Mouse (Mus musculus) limb, embryonic 11.5 days (tissue): ENCODE measurements at regions not wholly inside any gene's neighbourhood (a gene's known extent, or its start where the extent isn't known, plus 50 kb on each side); places are given as distances from the start of the nearest gene placed in this dataset.
A peak's percentile ranks its signal among the peaks of the same experiment; 100 is the strongest.

Experiments
- ATAC-seq: fragments of 200-750 bp; cut with Nextera tagmentation; 2 replicates; pipeline ENCODE4 v1.8.0; 2017; ENCODE audit warnings: low read depth; ENCODE audit not compliant: insufficient number of reproducible peaks, low FRiP score, low TSS enrichment
- DNase-seq: peaks from one replicate; pipeline ENCODE4 v3.0.0-alpha.2; 2015; ENCODE audit warnings: low spot score
- H3K27ac ChIP-seq: fragments of 300-500 bp; sonication (generic); replicated peaks from 2 replicates; pipeline ENCODE4 v1.5.1; 2014; ENCODE audit warnings: low read depth, mild to moderate bottlenecking, low read length
- H3K27me3 ChIP-seq: fragments of 300-500 bp; sonication (generic); 2 replicates; pipeline ENCODE4 v1.6.1; 2014; ENCODE audit warnings: mild to moderate bottlenecking, low read length, mixed read lengths; ENCODE audit not compliant: control insufficient read depth, insufficient read depth
- H3K36me3 ChIP-seq: fragments of 300-500 bp; sonication (generic); 2 replicates; pipeline ENCODE4 v1.6.1; 2014; ENCODE audit warnings: mild to moderate bottlenecking, low read length, moderate library complexity, mixed read lengths; ENCODE audit not compliant: control insufficient read depth, insufficient read depth
- H3K4me1 ChIP-seq: fragments of 300-500 bp; sonication (generic); 2 replicates; pipeline ENCODE4 v1.6.1; 2014; ENCODE audit warnings: low read length, mixed read lengths; ENCODE audit not compliant: control insufficient read depth, insufficient read depth
- H3K4me2 ChIP-seq: fragments of 300-500 bp; sonication (generic); 2 replicates; pipeline ENCODE4 v1.6.1; 2014; ENCODE audit warnings: low read depth, mild to moderate bottlenecking, moderate library complexity; ENCODE audit not compliant: severe bottlenecking
- H3K4me3 ChIP-seq: fragments of 300-500 bp; sonication (generic); 2 replicates; pipeline ENCODE4 v1.5.1; 2014; ENCODE audit warnings: low read depth, low read length
- H3K9ac ChIP-seq: fragments of 300-500 bp; sonication (generic); 2 replicates; pipeline ENCODE4 v1.6.1; 2014; ENCODE audit warnings: mild to moderate bottlenecking, low read length
- H3K9me3 ChIP-seq: fragments of 300-500 bp; sonication (generic); 2 replicates; pipeline ENCODE4 v1.6.1; 2016; ENCODE audit warnings: low read length; ENCODE audit not compliant: control insufficient read depth
- WGBS: fragments of 180-500 bp; shearing (Covaris S2); extraction: QIAGEN DNeasy Blood & Tissue Kit; methylation state at CpG from one replicate; pipeline ENCODE4 v1.1.7; 2014; 5-methylcytosine and 5-hydroxymethylcytosine counted together

DNA sequence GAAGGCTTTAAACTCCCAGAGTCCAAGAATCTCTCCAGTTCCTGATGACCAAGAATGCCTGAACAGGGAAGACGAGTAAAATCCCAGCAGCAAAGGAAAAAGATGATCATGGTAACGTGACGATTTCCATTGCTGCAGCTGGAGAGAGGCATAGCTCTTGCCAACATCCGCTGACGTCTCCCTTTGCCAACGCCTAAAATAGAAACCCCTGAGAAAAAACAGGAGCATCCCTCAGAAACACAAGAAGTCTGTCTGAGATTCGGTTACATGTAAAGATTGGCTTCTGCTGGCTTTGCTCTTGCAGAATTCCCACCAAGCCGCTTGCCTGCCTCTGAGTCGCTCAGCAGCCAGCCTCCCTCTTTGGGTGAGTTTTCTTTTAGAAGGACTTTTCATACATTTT, 290.3 kb upstream of the Nt5c1b start:
- DNase-seq (no peak), ATAC-seq (no peak)
- H3K36me3 ChIP-seq: no peaks in the 10 kb centered on the region
- H3K4me2 ChIP-seq: no peak overlapping the region
- H3K27me3 ChIP-seq: no peaks in the 10 kb centered on the region
- no peak overlapping the region for H3K4me3 ChIP-seq
- H3K4me1 ChIP-seq: no peaks in the 10 kb centered on the region
- H3K27ac ChIP-seq: no peak overlapping the region
- H3K9ac ChIP-seq: no peak overlapping the region
- no peaks in the 10 kb centered on the region for H3K9me3 ChIP-seq
- WGBS: 82% methylated on average over 9 of the region's 9 CpGs

DNA sequence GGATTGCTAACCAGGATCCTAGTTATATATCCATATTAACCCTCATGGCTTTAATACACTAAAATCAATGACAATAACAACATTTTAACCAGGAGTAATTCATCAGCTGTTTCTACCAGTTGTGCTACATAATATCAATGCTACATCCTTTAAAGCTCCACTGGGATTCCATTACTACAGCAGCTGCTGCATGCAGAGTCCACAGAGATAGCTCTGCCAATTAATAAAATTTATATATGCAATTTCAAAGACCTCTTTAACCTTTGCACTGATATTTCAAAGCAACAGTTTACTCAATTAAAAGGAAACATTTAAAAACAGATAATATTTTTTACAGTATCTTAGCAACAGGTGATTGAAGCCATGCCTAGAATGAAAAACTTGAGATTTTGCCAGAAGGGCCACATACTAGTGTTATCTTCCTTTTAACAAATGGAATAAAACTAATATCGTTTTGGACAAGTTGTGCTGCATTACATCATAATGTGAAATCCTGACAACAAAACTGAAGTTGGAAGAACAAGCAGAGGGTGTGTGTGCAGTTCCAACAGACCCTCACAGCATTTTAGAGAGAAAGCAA, 256.8 kb upstream of the Nt5c1b start:
- Histone ChIP-seq H3K4me1 (no peaks in the 10 kb centered on the region), H3K9me3 (no peaks in the 10 kb centered on the region), H3K27me3 (no peaks in the 10 kb centered on the region), H3K36me3 (no peaks in the 10 kb centered on the region), H3K27ac (no peak overlapping the region), H3K9ac (no peak overlapping the region), H3K4me3 (no peak overlapping the region), H3K4me2 (no peak overlapping the region)
- ATAC-seq: no peak
- 79% methylated on average over 1 of the region's 1 CpGs for WGBS
- DNase-seq: no peak

DNA sequence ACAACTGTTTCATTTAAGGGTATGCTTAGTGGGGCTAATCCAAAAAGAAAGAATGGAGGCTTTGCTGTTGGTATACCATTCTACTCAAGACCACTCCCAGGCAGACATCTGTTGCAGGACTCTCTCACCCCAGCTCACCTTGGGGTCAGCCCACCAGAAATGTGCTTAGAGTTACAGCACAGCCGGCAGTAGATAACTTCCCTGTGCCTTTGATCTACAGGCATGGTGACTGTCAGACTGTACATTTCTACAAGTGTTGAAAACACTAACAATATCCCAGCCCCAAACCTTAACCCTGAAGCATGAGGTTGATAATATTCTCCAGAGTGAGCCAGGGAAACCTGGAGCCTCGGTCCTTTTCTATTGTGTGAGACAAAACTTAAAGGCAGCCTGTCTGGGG, 247.7 kb upstream of the Nt5c1b start:
- H3K9me3 ChIP-seq: no peaks in the 10 kb centered on the region
- no peak overlapping the region for H3K27ac ChIP-seq
- H3K27me3 ChIP-seq: no peaks in the 10 kb centered on the region
- H3K4me3 ChIP-seq: no peak overlapping the region
- H3K4me1 ChIP-seq: peaks cover 2% of the 10 kb centered on the region; the same call in 1 of the 2 replicates
- ATAC-seq (no peak), DNase-seq (peak; percentile 63)
- H3K4me2 ChIP-seq: no peak overlapping the region
- no peak overlapping the region for H3K9ac ChIP-seq
- no peaks in the 10 kb centered on the region for H3K36me3 ChIP-seq
- WGBS: 9% methylated on average over 2 of the region's 2 CpGs

DNA sequence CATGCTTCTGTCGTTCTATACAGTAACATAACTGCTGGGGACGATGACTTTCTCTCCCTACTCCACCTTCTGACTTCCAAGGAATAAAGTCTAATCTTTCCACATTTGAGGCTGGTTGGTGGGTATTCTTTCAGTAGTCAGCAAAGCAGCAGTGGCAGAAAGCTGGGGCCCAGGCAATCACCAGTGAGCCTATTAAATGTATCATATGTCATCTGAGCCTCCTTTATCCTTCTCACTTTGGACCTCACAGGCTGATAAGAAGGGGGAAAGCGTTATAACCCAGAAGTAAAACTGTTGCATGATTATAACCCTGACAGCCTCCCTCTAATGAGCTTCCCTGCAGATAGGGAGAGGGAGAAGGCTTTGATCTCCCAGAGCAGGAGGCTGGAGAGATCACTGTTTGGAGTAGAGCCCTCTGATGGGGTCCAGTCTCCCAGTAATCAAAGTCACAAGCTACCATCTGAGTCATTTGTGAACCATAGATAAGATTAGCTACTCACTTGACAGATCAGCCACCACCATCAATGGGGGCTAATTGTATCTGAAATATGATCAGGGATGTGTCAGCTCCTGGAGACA, 241.7 kb upstream of the Nt5c1b start:
- Histone ChIP-seq H3K9ac (no peak overlapping the region), H3K4me3 (no peak overlapping the region), H3K27me3 (no peaks in the 10 kb centered on the region), H3K27ac (no peak overlapping the region), H3K4me2 (no peak overlapping the region), H3K9me3 (no peaks in the 10 kb centered on the region), H3K36me3 (no peaks in the 10 kb centered on the region), H3K4me1 (0 out of 2 replicates have a peak, but pooled peaks cover 4% of the 10 kb centered on the region)
- 11% methylated on average over 3 of the region's 3 CpGs for WGBS
- ATAC-seq (no peak), DNase-seq (no peak)

DNA sequence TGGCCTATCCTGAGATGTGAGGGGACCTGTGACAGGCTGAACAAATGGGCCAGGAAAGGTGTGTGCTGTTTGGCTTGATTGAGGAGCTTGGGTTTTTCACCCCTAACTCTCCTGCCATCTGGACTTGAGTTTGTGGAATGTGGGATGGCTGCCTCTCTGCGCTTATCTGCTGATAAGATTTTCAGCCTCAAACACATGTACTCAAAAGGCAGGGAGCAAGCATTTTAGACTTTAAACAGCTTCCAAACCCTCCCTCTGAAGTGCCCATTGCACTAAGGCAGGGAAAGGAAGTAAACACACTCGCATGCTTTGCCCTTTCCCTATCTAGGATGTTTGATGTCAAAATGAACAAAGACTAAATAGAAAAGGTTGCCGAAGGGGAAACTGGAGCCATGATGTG, 235.6 kb upstream of the Nt5c1b start:
- Histone ChIP-seq H3K27me3 (no peaks in the 10 kb centered on the region), H3K4me2 (no peak overlapping the region), H3K9me3 (no peaks in the 10 kb centered on the region), H3K4me1 (no peaks in the 10 kb centered on the region), H3K36me3 (no peaks in the 10 kb centered on the region), H3K27ac (no peak overlapping the region), H3K9ac (no peak overlapping the region), H3K4me3 (no peak overlapping the region)
- WGBS: 15% methylated on average over 3 of the region's 3 CpGs
- DNase-seq (no peak), ATAC-seq (no peak)

DNA sequence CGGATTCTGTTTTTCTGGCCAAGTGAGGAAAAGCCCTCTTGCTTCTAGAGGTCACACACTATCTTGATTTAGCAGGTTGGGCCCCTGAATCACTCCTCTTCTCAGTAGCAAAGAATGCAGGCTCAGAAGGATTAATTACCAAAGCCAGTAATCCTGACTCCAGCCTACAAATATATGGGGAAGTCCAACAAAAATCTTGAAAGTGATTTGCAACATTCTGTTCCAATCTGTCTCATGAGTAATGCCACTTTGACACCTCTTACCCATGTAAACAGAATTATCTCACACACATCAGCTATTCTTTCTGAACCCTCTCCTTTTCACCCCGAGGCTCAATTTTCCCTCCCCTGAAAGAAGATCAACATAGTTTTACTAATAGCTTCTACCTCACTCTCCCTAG, 233.9 kb upstream of the Nt5c1b start:
- no peak for ATAC-seq
- H3K27me3 ChIP-seq: no peaks in the 10 kb centered on the region
- H3K9me3 ChIP-seq: no peaks in the 10 kb centered on the region
- no peak for DNase-seq
- H3K4me1 ChIP-seq: no peaks in the 10 kb centered on the region
- no peaks in the 10 kb centered on the region for H3K36me3 ChIP-seq
- no peak overlapping the region for H3K4me2 ChIP-seq
- WGBS: 10% methylated on average over 2 of the region's 2 CpGs
- no peak overlapping the region for H3K4me3 ChIP-seq
- no peak overlapping the region for H3K27ac ChIP-seq
- no peak overlapping the region for H3K9ac ChIP-seq

DNA sequence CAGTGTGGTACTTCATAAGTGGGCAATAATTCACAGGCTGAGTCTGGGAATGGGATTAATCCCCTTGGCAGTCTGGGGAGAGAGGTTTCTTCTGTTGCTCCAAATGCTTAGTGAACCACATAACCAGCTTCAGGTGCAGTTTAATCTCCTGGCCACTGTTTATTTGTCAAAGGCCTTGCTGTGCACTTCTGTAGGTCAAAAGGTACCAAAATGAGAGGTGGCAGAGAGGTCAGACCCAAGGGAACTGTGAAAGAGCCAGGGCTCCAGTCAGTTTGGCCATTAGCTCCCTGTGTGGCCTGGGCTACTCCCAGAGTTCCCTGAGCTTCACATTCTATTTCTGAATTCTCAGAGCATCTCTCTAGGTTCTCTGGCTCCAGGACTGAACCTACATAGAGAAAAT, 229.6 kb upstream of the Nt5c1b start:
- H3K4me2 ChIP-seq: no peak overlapping the region
- no peaks in the 10 kb centered on the region for H3K9me3 ChIP-seq
- H3K27ac ChIP-seq: no peak overlapping the region
- DNase-seq (no peak), ATAC-seq (no peak)
- no peak overlapping the region for H3K4me3 ChIP-seq
- no peaks in the 10 kb centered on the region for H3K4me1 ChIP-seq
- no peaks in the 10 kb centered on the region for H3K27me3 ChIP-seq
- no peaks in the 10 kb centered on the region for H3K36me3 ChIP-seq
- no peak overlapping the region for H3K9ac ChIP-seq

DNA sequence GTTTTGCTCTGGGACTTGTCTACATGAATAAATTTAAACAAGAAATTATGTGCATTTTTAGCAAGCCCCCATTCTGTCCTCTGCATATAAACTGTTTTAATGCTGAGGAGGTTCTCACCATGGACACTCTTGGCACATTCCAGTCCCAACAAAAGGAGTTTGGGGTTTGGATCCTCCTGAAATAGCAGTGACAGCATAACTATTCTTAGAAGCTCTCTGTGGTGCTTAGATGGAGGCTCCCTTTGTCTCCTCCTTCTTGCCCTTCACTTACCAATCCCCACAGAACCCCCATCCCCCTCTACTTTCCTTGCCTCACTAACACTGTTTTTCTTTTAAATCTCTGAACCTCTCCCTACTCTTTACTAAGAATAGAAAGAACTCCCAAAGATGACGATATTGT, 208.9 kb upstream of the Nt5c1b start:
- no peak overlapping the region for H3K27ac ChIP-seq
- H3K4me1 ChIP-seq: no peaks in the 10 kb centered on the region
- no peak for DNase-seq
- no peak overlapping the region for H3K4me3 ChIP-seq
- no peak overlapping the region for H3K4me2 ChIP-seq
- no peaks in the 10 kb centered on the region for H3K36me3 ChIP-seq
- H3K9ac ChIP-seq: no peak overlapping the region
- ATAC-seq: no peak
- 73% methylated on average over 1 of the region's 1 CpGs for WGBS
- H3K27me3 ChIP-seq: no peaks in the 10 kb centered on the region
- H3K9me3 ChIP-seq: no peaks in the 10 kb centered on the region

DNA sequence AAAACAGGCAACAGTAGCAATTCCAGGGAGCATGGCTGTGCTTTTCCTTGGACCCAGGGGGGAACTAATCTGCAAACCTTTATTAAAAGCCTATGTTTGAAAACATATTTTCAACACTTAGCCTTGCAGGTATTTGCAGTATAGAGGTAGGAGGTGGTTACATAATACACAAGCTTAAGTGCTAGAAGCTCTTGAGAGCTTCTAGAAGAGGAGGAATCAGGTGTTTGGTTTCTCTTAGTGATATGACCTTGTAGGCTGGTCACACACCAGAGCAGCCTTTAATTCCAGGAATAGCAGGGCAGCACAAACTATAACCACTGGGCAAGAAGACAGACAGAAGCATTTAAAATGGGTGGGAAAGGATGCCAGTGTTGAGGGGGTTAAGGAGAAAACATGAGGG, 201.7 kb upstream of the Nt5c1b start:
- Histone ChIP-seq H3K4me3 (no peak overlapping the region), H3K36me3 (no peaks in the 10 kb centered on the region), H3K27me3 (no peaks in the 10 kb centered on the region), H3K27ac (no peak overlapping the region), H3K9ac (no peak overlapping the region), H3K4me2 (no peak overlapping the region), H3K4me1 (no peaks in the 10 kb centered on the region), H3K9me3 (no peaks in the 10 kb centered on the region)
- DNase-seq (no peak), ATAC-seq (no peak)
